Mouse (Mus musculus) limb, embryonic 15.5 days (tissue): ENCODE measurements around the gene Ccnl2. TPM values are rescaled to one million over a fixed set of nuclear protein-coding genes. Genes with fewer than 3 reads are reported as not detected.
"Not testable (repeated sequence)": the region's sequence is repeated elsewhere in the genome, so short reads cannot be mapped to it uniquely, and the experiment has no call there.

Experiments
- ATAC-seq: fragments of 200-750 bp; cut with Nextera tagmentation; 2 replicates; pipeline ENCODE4 v1.8.0; 2017; ENCODE audit warnings: low read depth, moderate TSS enrichment; ENCODE audit not compliant: insufficient number of reproducible peaks, low FRiP score, low TSS enrichment
- H3K27ac ChIP-seq: fragments of 300-500 bp; sonication (generic); 2 replicates; pipeline ENCODE4 v1.5.1; 2015; ENCODE audit warnings: moderate library complexity, mild to moderate bottlenecking, inconsistent platforms
- H3K27me3 ChIP-seq: fragments of 300-500 bp; sonication (generic); 2 replicates; pipeline ENCODE4 v1.6.1; 2015; ENCODE audit warnings: inconsistent platforms
- H3K36me3 ChIP-seq: fragments of 300-500 bp; sonication (generic); 2 replicates; pipeline ENCODE4 v1.6.1; 2015; ENCODE audit warnings: inconsistent platforms
- H3K4me1 ChIP-seq: fragments of 300-500 bp; sonication (generic); 2 replicates; pipeline ENCODE4 v1.6.1; 2015; ENCODE audit warnings: inconsistent platforms
- H3K4me2 ChIP-seq: fragments of 300-500 bp; sonication (generic); 2 replicates; pipeline ENCODE4 v1.6.1; 2015; ENCODE audit warnings: mild to moderate bottlenecking, inconsistent platforms
- H3K4me3 ChIP-seq: fragments of 300-500 bp; sonication (generic); 2 replicates; pipeline ENCODE4 v1.5.1; 2015; ENCODE audit warnings: mild to moderate bottlenecking, inconsistent platforms
- H3K9ac ChIP-seq: fragments of 300-500 bp; sonication (generic); 2 replicates; pipeline ENCODE4 v1.6.1; 2015; ENCODE audit warnings: inconsistent platforms
- H3K9me3 ChIP-seq: fragments of 300-500 bp; sonication (generic); 2 replicates; pipeline ENCODE4 v1.6.1; 2016; ENCODE audit warnings: inconsistent platforms
- WGBS: fragments of 180-500 bp; shearing (Covaris S2); methylation state at CpG from one replicate; pipeline ENCODE4 v1.1.7; 2015; 5-methylcytosine and 5-hydroxymethylcytosine counted together
- polyA plus RNA-seq: library from polyadenylated mRNA; unstranded; fragments of >200 nt; fragmentation: Nextera tagmentation; extraction: Ambion mirVana; gene quantifications from 2 replicates; pipeline ENCODE4 v1.2.1, GENCODE M21; 2015

The Ccnl2 gene
- polyA plus RNA-seq, 1 experiment from 2014 or later: 185 TPM

DNA sequence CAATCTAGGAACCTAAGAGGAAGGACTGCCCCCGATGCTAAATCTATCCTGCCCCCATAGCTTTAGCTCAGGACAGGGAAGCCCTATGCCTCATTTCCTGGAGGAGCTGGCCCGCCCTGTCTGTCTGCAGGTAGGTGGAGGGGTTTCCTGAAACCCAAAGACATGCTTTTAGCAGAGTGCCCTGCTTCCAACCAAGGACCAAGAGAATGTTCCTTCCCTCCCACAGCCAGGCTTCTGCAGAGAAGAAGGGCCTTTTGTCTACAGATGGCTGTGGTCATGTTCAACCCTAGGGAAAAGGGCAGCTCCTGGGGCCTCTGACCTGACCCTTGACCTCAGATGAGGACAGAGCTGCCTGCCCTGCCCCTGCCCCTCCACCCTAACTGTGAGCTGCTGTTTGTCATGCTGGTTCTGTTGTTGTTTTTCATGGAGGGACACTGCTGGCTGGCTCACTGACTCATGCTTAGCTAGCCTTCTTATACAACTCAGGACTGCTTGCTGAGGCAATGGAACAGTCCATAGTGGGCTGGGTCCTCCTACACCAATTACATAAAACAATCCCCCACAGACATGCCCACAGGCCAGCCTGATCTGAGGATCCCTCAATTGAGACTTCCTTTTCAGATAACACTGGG, 35.5 kb upstream of the Ccnl2 start:
- Histone ChIP-seq H3K36me3 (no peaks in the 10 kb centered on the region), H3K27me3 (0 out of 2 replicates have a peak, but pooled peaks cover 6% of the 10 kb centered on the region), H3K27ac (no peak overlapping the region), H3K9ac (no peak overlapping the region), H3K4me3 (no peak overlapping the region), H3K9me3 (no peaks in the 10 kb centered on the region), H3K4me2 (no peak overlapping the region), H3K4me1 (peaks cover 37% of the 10 kb centered on the region)
- 62% methylated on average over 2 of the region's 2 CpGs for WGBS
- ATAC-seq: no peak

GRCm38 (mm10) chr4:155777816-155778215, 34.5 kb upstream of the Ccnl2 start:
- Histone ChIP-seq H3K4me1 (peaks cover 37% of the 10 kb centered on the region), H3K27me3 (0 out of 2 replicates have a peak, but pooled peaks cover 6% of the 10 kb centered on the region), H3K9me3 (no peaks in the 10 kb centered on the region), H3K27ac (no peak overlapping the region), H3K36me3 (no peaks in the 10 kb centered on the region), H3K4me3 (no peak overlapping the region), H3K9ac (no peak overlapping the region), H3K4me2 (no peak overlapping the region)
- no peak for ATAC-seq
- 75% methylated on average over 2 of the region's 2 CpGs for WGBS

- no peak overlapping the region for H3K4me2 ChIP-seq
- H3K9me3 ChIP-seq: no peaks in the 10 kb centered on the region
- no peaks in the 10 kb centered on the region for H3K36me3 ChIP-seq
- H3K27me3 ChIP-seq: no peaks in the 10 kb centered on the region
- WGBS: 80% methylated on average over 4 of the region's 4 CpGs
- no peak overlapping the region for H3K9ac ChIP-seq
- H3K27ac ChIP-seq: no peak overlapping the region
- H3K4me3 ChIP-seq: no peak overlapping the region
- peaks cover 27% of the 10 kb centered on the region for H3K4me1 ChIP-seq
- no peak for ATAC-seq
Observed at GRCm38 (mm10) chr4:155779498-155779897, 32.8 kb upstream of the Ccnl2 start.

- no peak overlapping the region for H3K9ac ChIP-seq
- no peak overlapping the region for H3K4me2 ChIP-seq
- H3K9me3 ChIP-seq: no peaks in the 10 kb centered on the region
- H3K4me1 ChIP-seq: peaks cover 23% of the 10 kb centered on the region
- no peaks in the 10 kb centered on the region for H3K36me3 ChIP-seq
- peak; percentile 62; the same call in 1 of the 2 replicates for ATAC-seq
- peak overlapping the region; percentile 63 for H3K27ac ChIP-seq
- no peaks in the 10 kb centered on the region for H3K27me3 ChIP-seq
- H3K4me3 ChIP-seq: no peak overlapping the region
- 31% methylated on average over 6 of the region's 6 CpGs for WGBS
Observed at GRCm38 (mm10) chr4:155780895-155781294, 31.4 kb upstream of the Ccnl2 start.

DNA sequence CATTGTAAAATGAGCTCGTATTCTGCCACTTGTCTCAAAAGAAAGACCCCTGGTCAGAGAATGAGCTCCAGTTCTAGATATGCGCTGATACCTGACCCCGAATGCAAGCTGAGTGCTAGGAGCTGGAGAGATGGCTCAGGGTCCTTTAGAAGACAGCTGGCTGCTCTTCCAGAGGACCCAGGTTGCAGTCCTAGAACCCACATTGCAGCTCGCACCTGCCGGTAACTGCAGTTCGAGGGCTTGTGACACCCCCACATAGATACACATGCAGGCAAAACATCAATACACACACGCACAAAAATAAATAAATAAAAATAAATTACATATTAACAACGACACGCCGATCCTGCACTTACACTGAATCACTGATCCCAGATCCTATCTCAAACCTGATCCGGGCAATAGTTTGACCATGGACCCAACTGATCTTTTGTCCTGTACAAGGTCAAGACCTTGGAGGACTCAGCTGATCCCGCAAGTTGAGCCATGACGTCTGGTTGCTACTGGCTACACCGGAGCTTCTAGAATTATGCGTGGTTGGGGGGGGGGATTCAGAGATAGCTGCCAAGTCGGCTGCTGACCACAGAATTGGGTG, 28.7 kb upstream of the Ccnl2 start:
- WGBS: 37% methylated on average over 16 of the region's 16 CpGs
- H3K27me3 ChIP-seq: no peaks in the 10 kb centered on the region
- H3K4me3 ChIP-seq: peak overlapping the region; percentile 63
- H3K4me2 ChIP-seq: peak overlapping the region; percentile 78
- peak overlapping the region; percentile 80 for H3K27ac ChIP-seq
- peaks cover 14% of the 10 kb centered on the region for H3K4me1 ChIP-seq
- H3K36me3 ChIP-seq: no peaks in the 10 kb centered on the region
- peak overlapping the region; percentile 82; the same call in 1 of the 2 replicates for H3K9ac ChIP-seq
- ATAC-seq: peak; percentile 26; the same call in 1 of the 2 replicates
- no peaks in the 10 kb centered on the region for H3K9me3 ChIP-seq

DNA sequence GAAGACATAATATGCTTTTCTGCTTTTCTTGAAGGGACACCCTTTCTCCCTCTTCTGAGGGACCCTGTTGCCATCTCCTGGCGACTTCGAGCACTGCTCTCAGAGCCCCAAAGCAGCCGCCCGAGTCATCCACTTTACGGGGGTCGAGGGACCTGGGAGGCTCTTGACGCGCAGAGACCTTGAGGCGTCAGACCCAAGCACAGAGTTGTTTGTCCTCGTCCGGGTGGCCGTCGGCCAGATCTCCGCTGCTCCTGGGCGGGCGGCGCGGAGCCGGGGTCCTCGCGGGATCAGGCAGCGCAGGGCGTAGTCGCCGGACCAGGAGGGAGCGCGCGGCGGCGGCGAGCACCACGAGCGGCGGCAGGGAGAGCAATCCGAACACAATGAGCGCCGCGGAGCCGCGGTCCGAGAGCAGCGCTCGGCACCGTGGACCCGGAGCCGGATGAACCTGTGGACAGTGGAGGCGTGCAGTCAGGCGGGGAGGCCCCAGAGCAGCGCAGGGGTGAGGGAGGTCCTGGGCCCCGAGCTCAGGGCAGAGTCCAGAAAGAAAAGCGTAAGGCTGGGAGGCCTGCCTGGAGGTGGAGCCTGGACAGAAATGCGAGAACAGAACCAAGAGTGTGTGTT, 28.1 kb upstream of the Ccnl2 start:
- Histone ChIP-seq H3K27ac (peak overlapping the region; percentile 80), H3K36me3 (no peaks in the 10 kb centered on the region), H3K9me3 (no peaks in the 10 kb centered on the region), H3K27me3 (no peaks in the 10 kb centered on the region), H3K4me1 (peaks cover 14% of the 10 kb centered on the region), H3K9ac (peak overlapping the region; percentile 82), H3K4me2 (peak overlapping the region; percentile 78), H3K4me3 (peak overlapping the region; percentile 63)
- ATAC-seq: peak; percentile 70
- WGBS: under 1% methylated on average over 52 of the region's 52 CpGs

GRCm38 (mm10) chr4:155785246-155785645, 27.0 kb upstream of the Ccnl2 start:
- Histone ChIP-seq H3K36me3 (no peaks in the 10 kb centered on the region), H3K27me3 (no peaks in the 10 kb centered on the region), H3K4me1 (peaks cover 14% of the 10 kb centered on the region), H3K27ac (no peak overlapping the region), H3K4me2 (no peak overlapping the region), H3K9me3 (no peaks in the 10 kb centered on the region), H3K9ac (no peak overlapping the region), H3K4me3 (no peak overlapping the region)
- WGBS: 87% methylated on average over 10 of the region's 10 CpGs
- ATAC-seq: no peak

GRCm38 (mm10) chr4:155785819-155786218, 26.5 kb upstream of the Ccnl2 start, which contains the start of gene Tmem88b:
Tmem88b (minus strand) TSS chr4:155785874.
- Histone ChIP-seq H3K27ac (peak within 1 kb of the TSS; percentile 80; the same call in 1 of the 2 replicates), H3K27me3 (no peaks in the 10 kb centered on the region), H3K4me2 (peak within 1 kb of the TSS; percentile 78), H3K9me3 (no peaks in the 10 kb centered on the region), H3K4me3 (peak within 1 kb of the TSS; percentile 63), H3K4me1 (peaks cover 14% of the 10 kb centered on the region), H3K36me3 (no peaks in the 10 kb centered on the region), H3K9ac (no peak within 1 kb of the TSS)
- ATAC-seq: no peak
- WGBS: 69% methylated on average over 5 of the region's 5 CpGs

- no peaks in the 10 kb centered on the region for H3K27me3 ChIP-seq
- H3K4me3 ChIP-seq: no peak overlapping the region
- no peaks in the 10 kb centered on the region for H3K9me3 ChIP-seq
- no peaks in the 10 kb centered on the region for H3K36me3 ChIP-seq
- 65% methylated on average over 3 of the region's 3 CpGs for WGBS
- no peak overlapping the region for H3K9ac ChIP-seq
- H3K27ac ChIP-seq: no peak overlapping the region
- H3K4me2 ChIP-seq: no peak overlapping the region
- H3K4me1 ChIP-seq: peaks cover 14% of the 10 kb centered on the region
- ATAC-seq: no peak
Observed at GRCm38 (mm10) chr4:155788300-155788699, 24.0 kb upstream of the Ccnl2 start.

GRCm38 (mm10) chr4:155788833-155789232, 23.5 kb upstream of the Ccnl2 start:
- H3K36me3 ChIP-seq, H3K27ac ChIP-seq, ATAC-seq, H3K27me3 ChIP-seq, H3K9me3 ChIP-seq, H3K9ac ChIP-seq, H3K4me3 ChIP-seq, H3K4me2 ChIP-seq: not testable (repeated sequence)
- 78% methylated on average over 4 of the region's 4 CpGs for WGBS
- peaks cover 12% of the 10 kb centered on the region for H3K4me1 ChIP-seq

GRCm38 (mm10) chr4:155790021-155790489, 22.2 kb upstream of the Ccnl2 start, which contains the start of gene Ankrd65:
Ankrd65 (plus strand) TSS chr4:155790439.
- no peaks in the 10 kb centered on the region for H3K9me3 ChIP-seq
- H3K27me3 ChIP-seq: no peaks in the 10 kb centered on the region
- no peaks in the 10 kb centered on the region for H3K36me3 ChIP-seq
- no peak for ATAC-seq
- H3K4me2 ChIP-seq: no peak within 1 kb of the TSS
- H3K27ac ChIP-seq: no peak within 1 kb of the TSS
- 83% methylated on average over 3 of the region's 3 CpGs for WGBS
- H3K4me1 ChIP-seq: peaks cover 7% of the 10 kb centered on the region
- H3K9ac ChIP-seq: no peak within 1 kb of the TSS
- no peak within 1 kb of the TSS for H3K4me3 ChIP-seq

DNA sequence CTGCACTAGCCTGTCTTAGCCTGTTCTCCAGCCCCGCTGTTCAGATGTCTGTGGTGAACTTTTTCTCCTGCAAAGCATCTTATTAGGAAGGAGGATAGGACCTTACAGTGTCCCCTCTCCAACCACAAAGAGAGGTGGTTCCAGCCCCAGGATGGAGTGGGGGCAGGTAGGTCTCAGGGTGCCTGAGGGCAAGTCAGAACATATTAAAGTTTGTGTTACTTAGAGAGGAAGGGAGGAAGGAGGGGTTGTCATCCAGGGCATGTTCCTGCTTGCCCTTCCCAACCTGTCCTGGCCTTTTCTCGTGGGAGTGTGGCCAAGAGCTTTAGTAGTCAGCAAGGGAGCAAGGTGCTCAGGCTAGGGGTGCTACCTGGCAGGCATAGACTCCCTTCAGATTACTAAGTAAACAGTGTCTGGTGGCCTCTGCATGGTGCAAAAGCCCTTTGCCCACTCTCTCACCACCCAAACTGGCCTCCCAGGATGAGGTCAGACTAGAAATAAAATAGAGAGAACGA, 21.6 kb upstream of the Ccnl2 start:
- no peak for ATAC-seq

More for the DNA sequence above, 21.6 kb upstream of the Ccnl2 start:
- H3K4me2 ChIP-seq: no peak overlapping the region
- H3K9me3 ChIP-seq: no peaks in the 10 kb centered on the region
- H3K9ac ChIP-seq: no peak overlapping the region
- H3K27me3 ChIP-seq: no peaks in the 10 kb centered on the region
- 45% methylated on average over 3 of the region's 3 CpGs for WGBS
- H3K36me3 ChIP-seq: no peaks in the 10 kb centered on the region
- H3K27ac ChIP-seq: no peak overlapping the region
- H3K4me1 ChIP-seq: peaks cover under 1% of the 10 kb centered on the region; the same call in 1 of the 2 replicates
- H3K4me3 ChIP-seq: no peak overlapping the region
